Mouse (Mus musculus) left cerebral cortex, adult 18-20 months (tissue): ENCODE data around the gene Rad51d. TPM values are rescaled to one million over a fixed set of nuclear protein-coding genes. Genes with fewer than 3 reads are reported as not detected.

Experiments
- DNase-seq, 2 experiments: peaks; one replicate each; pipeline ENCODE4 v3.0.0; 2021 to 2022; ENCODE audit warnings: low spot score in 2 of 2, mixed read lengths in 1 of 2
- total RNA-seq, 2 experiments: library from RNA; stranded (reverse); gene quantifications; 2 replicates each; pipeline ENCODE4 v1.2.3; 2021

Gene Rad51d
- total RNA-seq, 2 experiments from 2014 or later = 17.5 to 21.0 TPM

- DNase-seq = no peak
These were observed 59.2 kb downstream of the Rad51d start for GRCm38 (mm10) chr11:82831008-82831893.

- DNase-seq = no peak
These were observed 63.6 kb downstream of the Rad51d start for GRCm38 (mm10) chr11:82826818-82827217.

Other genes starting within 250 kb of the Rad51d start
- gene Cct6b, start 126.3 kb downstream of the Rad51d start, total RNA-seq = under 1 TPM; 0.21 to 0.26 TPM
- gene Zfp830, start 126.3 kb downstream of the Rad51d start, total RNA-seq = 10 to 100 TPM; 15.3 to 18.0 TPM
- 10 to 100 TPM; 21.0 to 21.1 TPM for gene Lig3, start 109.5 kb downstream of the Rad51d start, total RNA-seq
- 10 to 100 TPM; 11.1 to 11.2 TPM for gene Rffl, start 19.4 kb downstream of the Rad51d start, total RNA-seq
- not detected for gene Fndc8, start 1.5 kb upstream of the Rad51d start, total RNA-seq
- 10 to 100 TPM; 37.2 to 41.6 TPM for gene Nle1, start 17.8 kb upstream of the Rad51d start, total RNA-seq
- 1 to 10 TPM in 1 of 2 experiments, under 1 TPM in 1; 1.00 to 1.5 TPM for gene Unc45b, start 19.9 kb upstream of the Rad51d start, total RNA-seq
- gene Slfn5, start 60.7 kb upstream of the Rad51d start, total RNA-seq = 1 to 10 TPM; 2.4 to 4.2 TPM
- gene Slfn9, start 101.2 kb upstream of the Rad51d start, total RNA-seq = under 1 TPM; 0.21 to 0.28 TPM
- gene Slfn8, start 130.2 kb upstream of the Rad51d start, total RNA-seq = under 1 TPM; 0.80 to 0.81 TPM
- 1 to 10 TPM in 1 of 2 experiments, under 1 TPM in 1; 0.80 to 1.8 TPM for gene Slfn2, start 174.5 kb upstream of the Rad51d start, total RNA-seq
- not detected for gene Slfn1, start 226.2 kb upstream of the Rad51d start, total RNA-seq